Mouse (Mus musculus) CH12.LX (cell line): Measurements from ENCODE around the gene Cactin. TPM values are rescaled to one million over a fixed set of nuclear protein-coding genes. Genes with fewer than 3 reads are reported as not detected.

Source experiments
- DNase-seq: peaks from one replicate; pipeline ENCODE4 v3.0.0-alpha.2; 2013; ENCODE audit errors: extremely low read depth
- H3K27ac ChIP-seq: 2 replicates; pipeline ENCODE4 v1.5.1; 2012; ENCODE audit warnings: low read depth, mild to moderate bottlenecking, control low read depth, moderate library complexity; ENCODE audit not compliant: insufficient read depth
- H3K27me3 ChIP-seq: replicated peaks from 2 replicates; pipeline ENCODE3; 2012; ENCODE audit warnings: inconsistent platforms
- H3K36me3 ChIP-seq, 2 experiments: replicated peaks in 1 of 2; 2 replicates each; pipeline versions ENCODE3 to v1.6.1; 2012; ENCODE audit warnings: inconsistent platforms in 1 of 2, low read length in 1 of 2, mild to moderate bottlenecking in 1 of 2, mixed read lengths in 1 of 2, moderate library complexity in 1 of 2; ENCODE audit not compliant: control insufficient read depth in 1 of 2, insufficient read depth in 1 of 2
- H3K4me1 ChIP-seq, 2 experiments: 2 replicates each; pipeline ENCODE4 v1.6.1; 2012; ENCODE audit warnings: inconsistent platforms in 1 of 2, moderate library complexity in 1 of 2; ENCODE audit not compliant: insufficient read depth in 2 of 2, control insufficient read depth in 1 of 2
- H3K4me2 ChIP-seq: 2 replicates; pipeline ENCODE4 v1.6.1; 2012; ENCODE audit warnings: low read depth, mild to moderate bottlenecking, control low read depth; ENCODE audit not compliant: poor library complexity, insufficient read depth, severe bottlenecking
- H3K4me3 ChIP-seq, 3 experiments: fragments of 150-350 bp in 1 of 3; sonication (generic) in 1 of 3; replicated peaks in 1 of 3; 2 replicates each; pipeline versions ENCODE3 to v1.5.1; 2011 to 2012; ENCODE audit warnings: low read depth in 2 of 3, low read length in 2 of 3, mild to moderate bottlenecking in 2 of 3, moderate library complexity in 2 of 3, control low read depth in 1 of 3, improper control_type of control experiment in 1 of 3, inconsistent platforms in 1 of 3, mixed read lengths in 1 of 3; ENCODE audit not compliant: poor library complexity in 1 of 3
- H3K79me2 ChIP-seq: replicated peaks from 2 replicates; pipeline ENCODE4 v1.6.1; 2012; ENCODE audit warnings: mild to moderate bottlenecking, moderate library complexity; ENCODE audit not compliant: control insufficient read depth, poor library complexity, insufficient read depth, severe bottlenecking; ENCODE audit errors: extremely low read depth
- H3K9ac ChIP-seq: 2 replicates; pipeline ENCODE4 v1.6.1; 2012; ENCODE audit warnings: low read depth, mild to moderate bottlenecking, control low read depth, moderate library complexity; ENCODE audit not compliant: insufficient read depth
- H3K9me3 ChIP-seq: replicated peaks from 2 replicates; pipeline ENCODE3; 2012; ENCODE audit warnings: low read length, inconsistent platforms, mixed read lengths
- CHD1 ChIP-seq: IDR thresholded peaks from 2 replicates; pipeline ENCODE4 v1.6.1; 2012; ENCODE audit warnings: low read depth, low read length, improper control_type of control experiment, inconsistent platforms
- CHD2 ChIP-seq: IDR thresholded peaks from 2 replicates; pipeline ENCODE4 v1.6.1; 2011; ENCODE audit warnings: low read length, improper control_type of control experiment
- ELF1 ChIP-seq: IDR thresholded peaks from 2 replicates; pipeline ENCODE4 v1.6.1; 2014; ENCODE audit warnings: low read depth, mild to moderate bottlenecking, inconsistent platforms, low read length, improper control_type of control experiment
- EP300 ChIP-seq: IDR thresholded peaks from 2 replicates; pipeline ENCODE4 v1.6.1; 2011; ENCODE audit warnings: low read length, improper control_type of control experiment
- HCFC1 ChIP-seq: IDR thresholded peaks from 2 replicates; pipeline ENCODE4 v1.6.1; 2012; ENCODE audit warnings: low read depth, mild to moderate bottlenecking, inconsistent platforms, low read length, improper control_type of control experiment
- IRF4 ChIP-seq: IDR thresholded peaks from 2 replicates; pipeline ENCODE4 v1.6.1; 2014; ENCODE audit warnings: low read depth, mild to moderate bottlenecking, inconsistent platforms, low read length, improper control_type of control experiment
- JUND ChIP-seq: conservative IDR thresholded peaks from 2 replicates; pipeline ENCODE4 v1.6.1; 2011; ENCODE audit warnings: low read depth, low read length, improper control_type of control experiment
- MAFK ChIP-seq: IDR thresholded peaks from 2 replicates; pipeline ENCODE4 v1.6.1; 2011; ENCODE audit warnings: low read length, improper control_type of control experiment; ENCODE audit not compliant: insufficient replicate concordance
- MAZ ChIP-seq: IDR thresholded peaks from 2 replicates; pipeline ENCODE4 v1.6.1; 2012; ENCODE audit warnings: low read depth, mild to moderate bottlenecking, inconsistent platforms, low read length, improper control_type of control experiment, moderate library complexity
- MYC ChIP-seq: IDR thresholded peaks from 2 replicates; pipeline ENCODE4 v1.6.1; 2011; ENCODE audit warnings: low read depth, mild to moderate bottlenecking, improper control_type of control experiment, low read length
- NELFE ChIP-seq: IDR thresholded peaks from 2 replicates; pipeline ENCODE4 v1.6.1; 2011; ENCODE audit warnings: low read depth, low read length, improper control_type of control experiment
- NRF1 ChIP-seq: IDR thresholded peaks from 2 replicates; pipeline ENCODE4 v1.6.1; 2014; ENCODE audit warnings: low read depth, mild to moderate bottlenecking, inconsistent platforms, low read length, improper control_type of control experiment, moderate library complexity
- PAX5 ChIP-seq: IDR thresholded peaks from 2 replicates; pipeline ENCODE4 v1.6.1; 2012; ENCODE audit warnings: low read length, inconsistent platforms, mixed read lengths
- POLR2A ChIP-seq: IDR thresholded peaks from 2 replicates; pipeline ENCODE4 v1.6.1; 2011; ENCODE audit warnings: low read depth, mild to moderate bottlenecking, improper control_type of control experiment, low read length
- POLR2AphosphoS2 ChIP-seq: IDR thresholded peaks from 2 replicates; pipeline ENCODE4 v1.6.1; 2011; ENCODE audit warnings: low read depth, low read length, improper control_type of control experiment
- RAD21 ChIP-seq: IDR thresholded peaks from 2 replicates; pipeline ENCODE4 v1.6.1; 2011; ENCODE audit warnings: low read depth, mild to moderate bottlenecking, low read length, improper control_type of control experiment, moderate library complexity
- SIN3A ChIP-seq: IDR thresholded peaks from 2 replicates; pipeline ENCODE4 v1.6.1; 2012; ENCODE audit warnings: low read length, improper control_type of control experiment, inconsistent platforms
- SMC3 ChIP-seq: IDR thresholded peaks from 2 replicates; pipeline ENCODE4 v1.6.1; 2011; ENCODE audit warnings: low read depth, low read length, improper control_type of control experiment
- UBTF ChIP-seq: IDR thresholded peaks from 2 replicates; pipeline ENCODE4 v1.6.1; 2012; ENCODE audit warnings: low read depth, mild to moderate bottlenecking, inconsistent platforms, low read length, improper control_type of control experiment, moderate library complexity
- USF2 ChIP-seq: conservative IDR thresholded peaks from 2 replicates; pipeline ENCODE4 v1.6.1; 2011; ENCODE audit warnings: low read depth, low read length, improper control_type of control experiment
- ZC3H11A ChIP-seq: IDR thresholded peaks from 2 replicates; pipeline ENCODE4 v1.6.1; 2012; ENCODE audit warnings: low read depth, mild to moderate bottlenecking, inconsistent platforms, low read length, improper control_type of control experiment
- ZKSCAN1 ChIP-seq: IDR thresholded peaks from 2 replicates; pipeline ENCODE4 v1.6.1; 2012; ENCODE audit warnings: low read depth, inconsistent platforms, low read length, improper control_type of control experiment, borderline replicate concordance
- ZMIZ1 ChIP-seq: IDR thresholded peaks from 2 replicates; pipeline ENCODE4 v1.6.1; 2012; ENCODE audit warnings: low read depth, mild to moderate bottlenecking, inconsistent platforms, low read length, improper control_type of control experiment
- dilution Hi-C: fragments of 300-500 bp; cut with MboI; formaldehyde crosslinking; loops from 2 replicates; pipeline ENCODE4 v1.14.3; 2020; ENCODE audit warnings: low sequenced_read_pairs; ENCODE audit not compliant: extremely low pct_unique_long_range_greater_than_20kb, extremely low pct_ligation_motif_present
- in situ Hi-C: fragments of 300-500 bp; cut with MboI; formaldehyde crosslinking; loops from 3 replicates; pipeline ENCODE4 v1.14.3; 2019; ENCODE audit warnings: low sequenced_read_pairs, low pct_ligation_motif_present, low pct_unique_long_range_greater_than_20kb, mixed read lengths
- polyA plus RNA-seq: library from polyadenylated mRNA; unstranded; fragments of >175 nt; gene quantifications from 2 replicates; pipeline ENCODE4 v1.2.1, GENCODE M21; 2012; ENCODE audit warnings: low read depth; ENCODE audit not compliant: insufficient read length
- total RNA-seq, 2 experiments: library from RNA; depleted of rRNA; stranded (reverse); fragments of 300-350 nt in 1 of 2; fragments of >200 nt in 1 of 2; gene quantifications; 2 replicates each; pipeline ENCODE4 v1.2.3; 2012 to 2014

Cactin gene
- total and polyA plus RNA-seq, 3 experiments: 21.4 to 39.3 (median 34.6) TPM

- TF ChIP-seq SIN3A: peak; percentile 71
- TF ChIP-seq ZC3H11A: no peak
- TF ChIP-seq POLR2AphosphoS2: no peak
- no peak for TF ChIP-seq PAX5
- TF ChIP-seq UBTF: 0 out of 2 replicates have a peak, but pooled peaks have one; percentile 73
- peak; percentile 37; the same call in 1 of the 2 replicates for TF ChIP-seq USF2
- TF ChIP-seq ZMIZ1: no peak
- peak; percentile 90 for TF ChIP-seq MAZ
- peak; percentile 99 for TF ChIP-seq CHD1
- TF ChIP-seq SMC3: peak; percentile 85
- no peak for TF ChIP-seq JUND
- TF ChIP-seq, all 38 proteins: peak for 24
These were observed 28.2 kb upstream of the Cactin start, which contains the start of gene Pip5k1c (continued) for GRCm38 (mm10) chr10:81292554-81293333.

GRCm38 (mm10) chr10:81293334-81294030 lies 27.4 kb upstream of the Cactin start:
- no peak for DNase-seq
- in situ Hi-C loops (loop anchor here (5.0 kb wide), 1 partner anchor 49 kb away; the partner anchor contains the start of gene Gipc3), dilution Hi-C loops (no loop called here)
- Histone ChIP-seq H3K36me3 (peaks cover 0 to 21% of the 10 kb centered on the region in 2 experiments), H3K79me2 (peaks cover 46% of the 10 kb centered on the region), H3K4me1 (peaks cover 32 to 80% of the 10 kb centered on the region in 2 experiments), H3K9ac (peak overlapping the region; percentile 62), H3K9me3 (no peaks in the 10 kb centered on the region), H3K27me3 (no peaks in the 10 kb centered on the region), H3K4me3 (peak overlapping the region; percentile 82 to 89 (median 85)), H3K4me2 (peak overlapping the region; percentile 59), H3K27ac (no peak overlapping the region)
- TF ChIP-seq POLR2A: no peak
- TF ChIP-seq NELFE: no peak
- TF ChIP-seq CHD1: 0 out of 2 replicates have a peak, but pooled peaks have one; percentile 4

GRCm38 (mm10) chr10:81294442-81294841 lies 26.5 kb upstream of the Cactin start:
- Histone ChIP-seq H3K79me2 (peaks cover 53% of the 10 kb centered on the region), H3K4me1 (peaks cover 42 to 82% of the 10 kb centered on the region in 2 experiments), H3K27ac (no peak overlapping the region), H3K27me3 (no peaks in the 10 kb centered on the region)
- TF ChIP-seq SIN3A (no peak), POLR2A (no peak), NELFE (no peak), IRF4 (no peak), USF2 (no peak), HCFC1 (no peak), ZC3H11A (no peak), MYC (no peak), MAZ (no peak), EP300 (no peak), RAD21 (no peak), POLR2AphosphoS2 (no peak), ZKSCAN1 (no peak), SMC3 (no peak), NRF1 (no peak), MAFK (no peak), CHD2 (no peak), CHD1 (no peak), ELF1 (no peak)
- TF ChIP-seq, all 38 proteins: peak for 0
- Histone ChIP-seq H3K4me3 (peak overlapping the region; percentile 23 to 85 (median 82)), H3K4me2 (peak overlapping the region; percentile 59), H3K9ac (no peak overlapping the region), H3K36me3 (peaks cover 0 to 21% of the 10 kb centered on the region in 2 experiments), H3K9me3 (no peaks in the 10 kb centered on the region)
- dilution Hi-C loops (no loop called here), in situ Hi-C loops (loop anchor here (5.0 kb wide), 1 partner anchor 48 kb away; the partner anchor contains the start of gene Gipc3)
- no peak for DNase-seq
